Mouse (Mus musculus) left cerebral cortex, postnatal 10 days (tissue): Measurements from ENCODE around the gene 4930442H23Rik. TPM values are rescaled to one million over a fixed set of nuclear protein-coding genes. Genes with fewer than 3 reads are reported as not detected.
"Not testable (repeated sequence)": the region's sequence is repeated elsewhere in the genome, so short reads cannot be mapped to it uniquely, and the experiment has no call there.

Experiments used
- DNase-seq, 2 experiments: peaks; one replicate each; pipeline ENCODE4 v3.0.0; 2021 to 2022; ENCODE audit warnings: low spot score in 2 of 2, mixed read lengths in 1 of 2; ENCODE audit errors: extremely low spot score in 1 of 2
- intact Hi-C: fragments of 180-260 bp; cut with DNase I; formaldehyde crosslinking; loops from one replicate; pipeline ENCODE4 v1.15.1; 2025
- total RNA-seq, 2 experiments: library from RNA; stranded (reverse); gene quantifications; 2 replicates each; pipeline ENCODE4 v1.2.3; 2021

The 4930442H23Rik gene
- total RNA-seq, 2 experiments from 2014 or later, result not detected

DNA sequence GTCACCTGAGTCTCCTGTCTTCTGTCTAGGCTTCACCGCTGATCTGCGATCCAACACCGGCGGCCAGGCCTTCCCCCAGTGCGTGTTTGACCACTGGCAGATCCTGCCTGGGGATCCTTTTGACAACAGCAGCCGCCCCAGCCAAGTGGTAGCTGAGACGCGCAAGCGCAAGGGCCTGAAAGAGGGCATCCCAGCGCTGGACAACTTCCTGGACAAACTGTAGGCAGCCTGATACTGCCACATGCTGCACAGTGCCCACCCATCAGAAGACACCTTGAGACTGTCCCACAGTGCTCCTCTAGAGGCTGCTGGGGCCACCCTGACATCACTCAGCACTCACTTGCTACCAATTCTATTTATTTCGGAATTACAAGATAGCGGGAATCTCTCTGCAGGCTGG lies 1.8 kb downstream of the 4930442H23Rik start:
- DNase-seq, intact Hi-C loops: not testable (repeated sequence)

DNA sequence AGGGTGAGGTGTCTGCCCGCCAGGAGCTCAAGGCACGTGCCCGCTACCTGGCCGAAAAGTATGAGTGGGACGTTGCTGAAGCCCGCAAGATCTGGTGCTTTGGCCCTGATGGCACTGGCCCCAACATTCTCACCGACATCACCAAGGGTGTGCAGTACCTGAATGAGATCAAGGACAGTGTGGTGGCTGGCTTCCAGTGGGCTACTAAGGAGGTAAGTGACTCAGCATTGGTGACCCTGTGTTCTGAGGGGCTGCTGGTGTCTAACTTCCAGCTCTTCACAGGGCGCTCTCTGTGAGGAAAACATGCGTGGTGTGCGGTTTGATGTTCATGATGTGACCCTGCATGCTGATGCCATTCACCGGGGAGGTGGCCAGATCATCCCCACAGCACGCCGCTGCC lies 2.7 kb downstream of the 4930442H23Rik start:
- no peak for DNase-seq
- intact Hi-C loops, result no loop called here

DNA sequence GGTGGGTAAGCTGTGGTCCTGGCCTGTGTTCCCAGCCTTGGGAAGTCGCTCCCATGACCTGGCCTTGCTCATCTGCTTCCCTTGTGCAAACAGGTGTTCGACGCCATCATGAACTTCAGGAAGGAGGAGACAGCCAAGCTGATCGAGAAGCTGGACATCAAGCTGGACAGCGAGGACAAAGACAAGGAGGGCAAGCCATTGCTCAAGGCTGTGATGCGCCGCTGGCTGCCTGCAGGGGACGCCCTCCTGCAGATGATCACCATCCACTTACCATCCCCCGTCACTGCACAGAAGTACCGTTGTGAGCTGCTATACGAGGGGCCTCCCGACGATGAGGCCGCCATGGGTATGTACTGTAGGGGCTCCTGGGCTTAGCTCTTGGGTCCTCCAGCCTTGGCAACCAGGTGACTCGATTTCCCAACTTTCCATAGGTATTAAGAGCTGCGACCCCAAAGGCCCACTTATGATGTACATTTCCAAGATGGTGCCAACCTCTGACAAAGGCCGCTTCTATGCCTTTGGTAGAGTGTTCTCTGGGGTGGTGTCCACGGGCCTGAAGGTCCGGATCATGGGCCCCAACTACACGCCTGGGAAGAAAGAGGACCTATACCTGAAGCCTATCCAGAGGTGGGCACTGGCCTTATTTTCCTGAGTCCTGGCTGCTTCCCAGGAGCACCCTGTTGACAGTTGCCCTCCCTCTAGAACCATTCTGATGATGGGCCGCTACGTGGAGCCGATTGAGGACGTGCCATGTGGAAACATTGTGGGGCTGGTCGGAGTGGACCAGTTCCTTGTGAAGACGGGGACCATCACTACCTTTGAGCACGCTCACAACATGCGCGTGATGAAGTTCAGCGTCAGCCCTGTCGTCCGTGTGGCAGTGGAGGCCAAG lies 4.0 kb downstream of the 4930442H23Rik start:
- DNase-seq, result peak in 1 of 2 experiments; percentile 34

DNA sequence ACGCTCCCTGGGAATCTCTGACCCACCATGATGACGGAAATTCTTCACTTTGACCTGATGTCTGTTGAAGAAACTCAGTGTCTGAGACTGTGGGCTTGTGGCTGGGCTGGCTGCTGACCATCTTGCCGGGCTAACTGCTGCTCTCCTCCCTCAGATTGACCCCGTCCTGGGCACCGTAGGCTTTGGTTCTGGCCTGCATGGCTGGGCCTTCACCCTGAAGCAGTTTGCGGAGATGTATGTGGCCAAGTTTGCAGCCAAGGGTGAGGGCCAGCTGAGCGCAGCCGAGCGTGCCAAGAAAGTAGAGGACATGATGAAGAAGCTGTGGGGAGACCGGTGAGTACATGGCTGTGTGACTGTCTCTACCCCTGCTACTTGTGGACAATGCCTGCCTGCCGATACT lies 4.7 kb downstream of the 4930442H23Rik start:
- no peak for DNase-seq
- intact Hi-C loops, result no loop called here

More for the DNA sequence above, 4.0 kb downstream of the 4930442H23Rik start:
- intact Hi-C loops, result no loop called here

DNA sequence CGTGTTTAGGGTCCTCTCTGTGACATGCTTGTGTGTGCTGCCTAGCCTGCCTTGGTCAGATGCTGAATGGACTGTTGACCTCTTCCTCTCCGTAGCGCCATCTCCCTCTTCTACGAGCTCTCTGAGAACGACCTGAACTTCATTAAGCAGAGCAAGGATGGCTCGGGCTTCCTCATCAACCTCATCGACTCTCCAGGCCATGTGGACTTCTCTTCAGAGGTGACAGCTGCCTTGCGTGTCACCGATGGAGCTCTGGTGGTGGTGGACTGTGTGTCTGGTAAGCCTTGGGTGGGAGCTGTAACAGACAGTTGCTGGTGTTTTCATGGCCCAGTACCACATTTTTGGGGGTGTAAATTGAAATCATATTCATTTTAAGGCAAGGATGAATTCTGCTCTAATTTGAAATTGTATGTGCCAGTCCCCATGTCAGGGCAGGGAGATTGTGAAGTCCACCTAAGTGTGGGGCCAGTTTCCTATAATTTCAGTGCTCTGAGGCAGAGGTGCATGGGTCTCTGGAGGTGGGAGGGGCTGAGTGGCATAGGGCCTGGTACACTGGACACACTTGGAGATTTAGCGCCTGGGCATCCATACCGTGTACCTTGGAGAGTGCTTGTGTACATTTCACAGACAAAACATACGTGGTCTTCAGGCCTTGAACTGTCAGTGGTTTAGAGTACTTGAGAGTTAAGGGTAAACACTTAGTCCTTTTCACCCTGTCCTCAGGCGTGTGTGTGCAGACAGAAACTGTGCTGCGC lies 5.5 kb downstream of the 4930442H23Rik start:
- no peak for DNase-seq
- intact Hi-C loops, result no loop called here

DNA sequence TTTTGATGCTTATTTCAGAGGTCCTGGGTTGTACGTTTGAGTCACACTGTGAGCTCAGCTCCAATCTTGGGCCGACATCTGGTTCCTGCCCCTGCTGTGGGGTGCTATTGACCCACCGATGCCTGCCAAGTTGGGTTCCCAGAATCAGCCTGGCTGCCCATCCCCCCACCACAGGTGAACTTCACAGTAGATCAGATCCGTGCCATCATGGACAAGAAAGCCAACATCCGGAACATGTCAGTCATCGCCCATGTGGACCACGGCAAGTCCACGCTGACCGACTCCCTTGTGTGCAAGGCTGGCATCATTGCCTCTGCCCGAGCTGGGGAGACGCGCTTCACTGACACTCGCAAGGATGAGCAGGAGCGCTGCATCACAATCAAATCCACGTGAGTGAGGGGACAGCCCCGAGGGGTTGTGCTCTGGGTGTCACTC lies 6.1 kb downstream of the 4930442H23Rik start:
- intact Hi-C loops, result no loop called here
- peak in 1 of 2 experiments; percentile 75 for DNase-seq

DNA sequence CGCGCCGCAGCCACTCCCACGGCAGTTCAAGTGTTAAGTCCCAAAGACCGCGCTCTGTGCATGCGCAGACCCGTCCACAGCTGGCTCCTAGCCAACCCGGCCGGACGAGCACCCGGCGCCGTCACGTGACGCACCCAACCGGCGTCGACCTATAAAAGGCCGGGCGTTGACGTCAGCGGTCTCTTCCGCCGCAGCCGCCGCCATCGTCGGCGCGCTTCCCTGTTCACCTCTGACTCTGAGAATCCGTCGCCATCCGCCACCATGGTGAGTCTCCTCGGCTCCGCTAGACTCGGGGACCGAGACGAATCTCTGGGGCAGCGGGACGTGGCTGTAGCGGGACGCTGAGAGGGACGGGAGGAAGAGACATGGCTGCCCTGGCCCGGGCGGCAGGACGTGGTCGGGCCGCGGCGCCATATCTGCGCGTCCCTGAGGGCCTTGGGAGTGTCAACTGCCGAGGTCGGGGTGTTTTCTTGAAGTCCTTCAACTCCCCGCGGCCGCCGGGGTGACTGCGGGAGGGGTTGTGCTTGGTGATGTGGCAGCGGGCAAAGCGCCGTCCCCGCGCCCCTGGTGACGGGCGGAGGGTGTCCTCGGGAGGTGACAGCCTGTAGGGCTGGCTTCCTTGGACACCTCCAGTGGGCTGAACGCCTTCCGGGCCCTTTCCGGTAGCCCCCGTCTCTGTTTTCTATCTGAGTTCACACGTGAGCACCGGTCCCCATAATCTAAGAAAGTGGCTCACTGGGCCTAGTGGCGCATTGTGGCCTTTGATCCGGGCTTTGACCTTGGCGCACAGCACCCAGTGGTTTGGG lies 7.0 kb downstream of the 4930442H23Rik start, which contains the start of gene Eef2:
TSS of gene Eef2 (plus strand) at position 166 of the 806 bp plus-strand sequence.
- peak; percentile 98 to 100 for DNase-seq
- intact Hi-C loops, result no loop called here

DNA sequence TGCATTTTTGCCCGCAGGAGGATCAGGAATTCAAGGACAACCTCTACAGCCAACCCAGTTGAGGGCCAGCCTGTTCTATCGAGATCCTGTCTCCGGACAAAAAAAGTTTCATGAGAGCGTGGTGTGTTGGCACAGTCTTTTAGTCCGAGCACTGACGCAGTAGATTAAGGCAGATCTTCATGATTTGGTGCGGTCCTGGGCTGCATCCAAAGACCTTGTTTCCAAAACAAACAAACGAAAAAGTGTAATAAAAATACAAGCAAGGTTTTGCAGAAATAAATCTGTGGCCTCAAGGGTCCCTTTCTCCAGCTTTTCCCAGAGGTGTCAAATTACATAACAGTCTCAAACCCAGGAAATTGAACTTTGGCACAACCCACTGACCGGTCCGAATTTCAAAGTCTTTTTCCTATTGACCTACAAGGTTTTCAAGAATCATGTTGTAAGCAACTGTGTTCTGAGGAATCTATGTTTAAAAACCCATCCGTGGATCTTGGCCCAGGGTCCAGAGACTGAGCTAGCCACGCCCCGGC lies 7.6 kb downstream of the 4930442H23Rik start:
- DNase-seq, result peak in 1 of 2 experiments; percentile 65
- intact Hi-C loops, result no loop called here

DNA sequence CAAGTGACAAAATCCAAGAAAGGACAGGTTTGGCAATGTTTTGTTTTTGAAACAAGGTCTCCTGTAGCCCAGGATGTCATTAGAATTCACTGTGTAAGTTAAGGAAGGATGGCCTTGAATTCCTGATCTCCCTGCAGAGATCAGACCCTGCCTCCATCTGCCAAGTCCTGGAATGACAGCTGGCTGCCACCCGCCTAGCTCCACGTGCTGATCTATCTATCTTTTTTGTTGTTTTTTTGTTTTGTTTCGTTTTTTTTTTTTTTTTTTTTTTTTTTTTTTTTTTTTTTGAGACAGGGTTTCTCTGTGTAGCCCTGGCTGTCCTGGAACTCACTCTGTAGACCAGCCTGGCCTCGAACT lies 8.3 kb downstream of the 4930442H23Rik start:
- intact Hi-C loops, result not testable (repeated sequence)
- DNase-seq, result peak in 1 of 2 experiments; percentile 51

DNA sequence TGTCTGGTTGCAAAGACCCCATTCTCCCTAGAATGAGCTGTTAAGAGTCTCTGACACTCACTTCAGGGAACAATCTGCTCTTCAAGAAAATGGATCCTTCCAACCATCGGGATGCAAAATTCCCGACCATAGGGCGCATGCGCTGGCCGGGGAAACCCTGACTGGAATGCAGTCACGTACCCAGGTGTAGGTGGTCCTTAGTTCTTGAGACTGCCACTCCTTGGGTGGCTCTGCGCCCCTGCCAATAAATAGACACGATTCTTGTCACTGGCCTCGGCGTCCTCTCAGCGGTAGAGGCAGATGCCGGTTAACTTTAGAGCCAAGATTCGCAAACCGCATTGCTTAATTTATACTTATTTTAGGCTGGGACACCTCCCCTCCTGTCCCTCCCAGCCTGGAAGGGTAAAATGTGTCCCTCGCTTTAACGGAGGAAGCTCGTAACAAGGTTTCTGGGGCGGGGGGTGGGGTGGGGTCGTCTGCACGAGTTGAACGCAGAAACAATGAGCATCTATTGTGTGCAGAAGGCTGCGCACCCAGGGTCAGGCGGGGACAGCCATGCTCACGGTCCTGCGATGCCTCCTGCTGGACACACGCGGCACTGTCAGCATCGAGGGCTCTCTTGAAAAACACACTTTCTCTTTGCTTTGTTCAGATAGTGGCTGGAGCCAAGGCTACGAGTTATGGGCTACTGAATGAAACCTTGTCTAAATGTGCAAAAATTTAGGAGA lies 8.9 kb downstream of the 4930442H23Rik start:
- peak; percentile 86 to 92 for DNase-seq
- intact Hi-C loops, result no loop called here

DNA sequence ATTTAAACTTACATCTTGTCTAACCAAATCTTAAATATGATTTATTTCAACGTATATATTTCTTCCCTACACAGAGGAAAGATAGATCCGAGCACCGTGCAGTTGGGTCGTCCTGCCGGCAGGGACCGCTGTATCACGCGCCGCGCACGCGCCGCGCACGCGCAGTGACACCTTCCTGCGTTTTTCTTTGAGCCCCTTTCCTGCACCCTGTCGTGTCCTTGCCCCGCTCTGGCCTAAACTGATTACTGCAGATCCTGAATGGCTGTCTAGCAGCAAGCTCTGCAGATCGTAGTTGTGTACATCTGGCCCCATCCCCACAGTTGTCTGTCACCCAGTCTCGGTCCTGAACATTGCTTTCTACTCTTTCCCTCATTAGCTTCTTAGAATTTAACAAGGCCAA lies 10.5 kb downstream of the 4930442H23Rik start:
- intact Hi-C loops, result no loop called here
- DNase-seq, result peak; percentile 76 to 87

DNA sequence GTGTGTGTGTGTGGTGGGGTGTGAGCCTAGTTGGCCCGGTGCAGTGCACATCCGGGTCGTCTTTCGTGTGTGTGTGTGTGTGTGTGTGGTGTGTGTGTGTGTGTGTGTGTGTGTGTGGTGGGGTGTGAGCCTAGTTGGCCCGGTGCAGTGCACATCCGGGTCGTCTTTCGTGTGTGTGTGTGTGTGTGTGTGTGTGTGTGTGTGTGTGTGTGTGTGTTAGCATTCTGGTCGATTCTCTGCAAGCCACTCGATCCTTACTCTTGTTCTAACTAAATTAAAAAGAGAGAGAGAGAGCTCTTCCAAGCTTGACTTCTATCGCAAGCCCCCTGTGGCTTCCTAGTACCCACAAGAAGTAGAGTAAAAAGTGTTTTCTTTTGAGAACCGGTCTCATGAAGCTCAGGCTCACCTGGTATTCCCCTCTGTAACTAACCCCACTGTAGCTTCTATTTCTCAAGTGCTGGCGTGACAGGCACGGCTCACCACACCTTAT lies 14.2 kb downstream of the 4930442H23Rik start:
- intact Hi-C loops, result not testable (repeated sequence)
- DNase-seq, result peak in 1 of 2 experiments; percentile 57

DNA sequence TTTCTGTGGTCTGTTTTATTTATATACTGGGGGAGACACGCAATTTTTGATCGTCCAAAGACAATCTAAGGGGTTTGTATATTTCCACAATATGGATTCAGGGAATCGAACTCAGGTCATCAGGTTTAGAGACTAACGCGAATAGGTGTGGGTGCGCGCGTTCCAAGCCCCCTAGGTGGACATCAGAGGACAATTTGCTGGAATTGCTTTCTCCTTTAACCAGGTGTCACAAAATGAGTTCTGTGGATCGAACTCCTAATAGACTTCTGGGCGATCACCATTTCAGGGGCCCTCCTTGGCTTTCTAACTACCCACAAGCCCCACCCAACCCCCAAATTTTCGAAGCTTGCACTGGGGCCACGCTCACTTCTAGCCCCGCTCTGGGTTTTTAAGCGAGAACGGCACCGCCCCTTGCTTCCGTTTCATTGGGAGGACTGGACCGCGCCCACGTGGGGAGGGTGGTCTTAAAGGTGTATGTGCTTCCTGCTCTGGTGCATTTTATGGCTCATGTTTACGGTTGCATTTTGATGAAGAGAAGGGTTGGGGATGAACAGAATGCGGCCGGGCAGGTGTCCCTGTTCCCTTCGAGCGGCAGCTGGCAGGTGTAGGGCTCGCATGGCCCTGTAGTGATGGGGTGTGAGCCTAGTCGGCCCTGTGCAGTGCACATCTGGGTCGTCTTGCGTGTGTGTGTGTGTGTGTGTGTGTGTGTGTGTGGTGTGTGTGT lies 15.0 kb downstream of the 4930442H23Rik start:
- peak; percentile 69 to 92 for DNase-seq
- intact Hi-C loops, result no loop called here

DNA sequence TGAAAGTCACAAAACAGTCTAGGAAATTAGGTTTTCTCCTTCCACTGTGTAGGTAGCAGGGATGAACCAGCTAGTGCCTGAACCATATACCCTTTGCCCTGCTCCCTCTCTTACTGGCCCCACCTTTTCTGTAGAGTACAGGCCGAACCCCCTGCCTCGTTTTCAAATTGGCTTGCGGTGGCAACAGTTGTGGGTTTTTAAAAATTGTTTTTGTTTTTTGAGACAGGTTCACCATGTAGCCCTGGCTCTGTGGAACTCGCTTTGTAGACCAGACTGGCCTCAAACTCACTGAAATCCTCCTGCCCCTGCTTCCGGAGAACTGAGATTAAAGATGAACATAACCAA lies 15.6 kb downstream of the 4930442H23Rik start:
- intact Hi-C loops, result no loop called here
- no peak for DNase-seq

DNA sequence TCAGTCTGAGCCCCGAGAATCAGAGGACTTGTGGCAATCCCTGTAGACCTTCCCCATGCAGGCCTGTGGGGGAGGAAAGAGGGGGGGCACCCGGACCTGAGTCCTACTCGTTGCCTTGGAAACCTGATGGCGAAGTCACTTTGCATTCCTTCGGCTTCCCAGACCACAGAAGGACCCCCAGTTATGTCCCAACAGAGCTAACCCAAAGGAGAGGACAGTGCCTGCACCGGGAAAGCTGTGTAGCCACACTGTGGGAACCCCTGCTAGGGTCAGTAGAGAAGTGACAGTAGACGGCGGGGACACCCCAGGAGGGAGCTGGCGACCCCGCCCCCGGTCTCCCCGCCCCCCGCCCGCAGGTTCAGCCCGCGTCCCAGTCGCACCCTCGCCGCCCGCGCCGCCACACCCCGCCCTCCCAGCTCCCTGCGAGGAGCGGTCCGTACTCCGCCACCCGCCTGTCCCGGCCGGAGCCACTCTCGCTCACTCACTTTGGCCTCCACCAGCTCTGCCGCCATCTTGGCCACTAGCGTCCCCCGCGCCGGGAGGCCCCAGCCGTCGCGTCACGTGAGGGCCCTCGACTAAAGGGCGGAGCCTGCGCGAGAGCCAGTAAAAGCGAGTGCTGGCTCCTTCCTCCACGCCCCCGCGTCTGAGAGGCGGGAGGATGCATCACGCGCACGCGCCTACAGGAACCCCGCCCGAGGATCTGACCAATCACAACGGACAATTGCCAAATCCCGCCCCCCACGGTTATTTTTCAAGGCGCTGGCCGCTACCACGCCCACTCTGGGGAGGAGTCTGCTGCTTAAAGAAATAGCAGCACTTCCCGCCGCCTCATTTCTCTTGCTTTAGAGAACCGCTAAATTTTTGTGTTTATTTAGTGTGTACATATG lies 16.2 kb downstream of the 4930442H23Rik start, which contains the start of gene Pias4:
TSS of gene Pias4 (minus strand) at position 724 of the 887 bp plus-strand sequence.
- intact Hi-C loops, result no loop called here

DNA sequence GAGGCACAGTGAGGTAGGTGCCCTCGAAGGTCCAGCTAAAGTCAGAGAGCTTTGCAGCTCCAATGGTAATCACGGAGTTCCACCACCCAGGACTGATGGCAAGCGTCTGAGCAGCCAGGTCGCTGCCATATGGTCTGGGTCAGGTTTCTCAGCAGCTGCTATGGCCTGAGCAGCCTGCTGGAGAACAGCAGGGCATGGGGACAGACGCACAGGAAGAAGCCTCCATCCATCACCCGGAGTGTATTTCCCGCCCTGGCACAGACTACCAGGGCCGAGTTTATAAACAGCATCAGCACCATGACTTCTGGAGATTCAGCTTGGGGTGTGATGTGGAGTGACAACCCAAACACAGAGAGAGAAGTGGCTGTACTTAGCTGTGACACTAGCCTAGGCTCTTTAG lies 18.5 kb downstream of the 4930442H23Rik start:
- intact Hi-C loops, result no loop called here
- no peak for DNase-seq

More for the DNA sequence above, 16.2 kb downstream of the 4930442H23Rik start, which contains the start of gene Pias4:
- peak; percentile 100 for DNase-seq
